Mouse (Mus musculus): ENCODE results near the gene Tex2. TPM values are rescaled to one million over a fixed set of nuclear protein-coding genes. Genes with fewer than 3 reads are reported as not detected.

Tex2 gene
- total RNA-seq, 1 experiment = 34.4 TPM

GRCm38 (mm10) chr11:106587786-106588519 is 25.3 kb downstream of the Tex2 start:
- Histone ChIP-seq H3K9ac (ENCODE audit: insufficient read depth, low read depth, low read length, poor library complexity, severe bottlenecking) (no peak overlapping the region), H3K4me3 (ENCODE audit: insufficient read depth in 1 of 2, low read depth in 1 of 2, low read length in 2 of 2, poor library complexity in 1 of 2, severe bottlenecking in 1 of 2) (no peak overlapping the region), H3K9me3 (ENCODE audit: control insufficient read depth, insufficient read depth, low read depth, low read length) (no peaks in the 10 kb centered on the region), H3K4me1 (ENCODE audit: control insufficient read depth in 2 of 2, insufficient read depth in 2 of 2, low read length in 2 of 2, poor library complexity in 1 of 2) (peaks cover 3 to 19% of the 10 kb centered on the region in 2 experiments; a peak in 2 of 4 replicates), H3K27ac (ENCODE audit: insufficient read depth, low read depth, low read length, poor library complexity, severe bottlenecking) (no peak overlapping the region), H3K36me3 (ENCODE audit: control insufficient read depth, insufficient read depth, low read length, poor library complexity, severe bottlenecking) (no peaks in the 10 kb centered on the region)
- in situ Hi-C loops (cut with MboI; ENCODE audit: low sequenced_read_pairs in 2 of 2, unreplicated experiment in 2 of 2) = no loop called here
- DNase-seq (ENCODE audit: low read depth, low spot score) = no peak
- no peak for TF ChIP-seq ZC3H11A (IDR thresholded peaks at IDR 0.05; ENCODE audit: borderline replicate concordance, low read depth, low read length)
- TF ChIP-seq MAFK (IDR thresholded peaks at IDR 0.05; ENCODE audit: insufficient read depth, low read depth, low read length) = no peak
- TF ChIP-seq CHD2 (IDR thresholded peaks at IDR 0.05; ENCODE audit: low read depth, low read length) = no peak
- no peak for TF ChIP-seq ZNF384 (IDR thresholded peaks at IDR 0.05; ENCODE audit: low read depth, low read length)
- no peak for TF ChIP-seq HCFC1 (IDR thresholded peaks at IDR 0.05; ENCODE audit: borderline replicate concordance, insufficient read depth, low read length)

- no peak for TF ChIP-seq MAFK (IDR thresholded peaks at IDR 0.05; ENCODE audit: insufficient read depth, low read depth, low read length)
- TF ChIP-seq ZNF384 (IDR thresholded peaks at IDR 0.05; ENCODE audit: low read depth, low read length) = no peak
- no peak for TF ChIP-seq HCFC1 (IDR thresholded peaks at IDR 0.05; ENCODE audit: borderline replicate concordance, insufficient read depth, low read length)
- TF ChIP-seq ZC3H11A (IDR thresholded peaks at IDR 0.05; ENCODE audit: borderline replicate concordance, low read depth, low read length) = no peak
- no peak for TF ChIP-seq CHD2 (IDR thresholded peaks at IDR 0.05; ENCODE audit: low read depth, low read length)
- H3K4me3 ChIP-seq (ENCODE audit: insufficient read depth in 1 of 2, low read depth in 1 of 2, low read length in 2 of 2, poor library complexity in 1 of 2, severe bottlenecking in 1 of 2) = no peak overlapping the region
- H3K4me1 ChIP-seq (ENCODE audit: control insufficient read depth in 2 of 2, insufficient read depth in 2 of 2, low read length in 2 of 2, poor library complexity in 1 of 2) = peaks cover 7 to 9% of the 10 kb centered on the region in 2 experiments; a peak in 3 of 4 replicates
- DNase-seq (ENCODE audit: low read depth, low spot score) = no peak
- no peak overlapping the region for H3K9ac ChIP-seq (ENCODE audit: insufficient read depth, low read depth, low read length, poor library complexity, severe bottlenecking)
- in situ Hi-C loops (cut with MboI; ENCODE audit: low sequenced_read_pairs in 2 of 2, unreplicated experiment in 2 of 2) = no loop called here
- H3K36me3 ChIP-seq (ENCODE audit: control insufficient read depth, insufficient read depth, low read length, poor library complexity, severe bottlenecking) = no peaks in the 10 kb centered on the region
- H3K27ac ChIP-seq (ENCODE audit: insufficient read depth, low read depth, low read length, poor library complexity, severe bottlenecking) = no peak overlapping the region
- no peaks in the 10 kb centered on the region for H3K9me3 ChIP-seq (ENCODE audit: control insufficient read depth, insufficient read depth, low read depth, low read length)
Measured at GRCm38 (mm10) chr11:106583801-106584200, 29.4 kb downstream of the Tex2 start.

DNA sequence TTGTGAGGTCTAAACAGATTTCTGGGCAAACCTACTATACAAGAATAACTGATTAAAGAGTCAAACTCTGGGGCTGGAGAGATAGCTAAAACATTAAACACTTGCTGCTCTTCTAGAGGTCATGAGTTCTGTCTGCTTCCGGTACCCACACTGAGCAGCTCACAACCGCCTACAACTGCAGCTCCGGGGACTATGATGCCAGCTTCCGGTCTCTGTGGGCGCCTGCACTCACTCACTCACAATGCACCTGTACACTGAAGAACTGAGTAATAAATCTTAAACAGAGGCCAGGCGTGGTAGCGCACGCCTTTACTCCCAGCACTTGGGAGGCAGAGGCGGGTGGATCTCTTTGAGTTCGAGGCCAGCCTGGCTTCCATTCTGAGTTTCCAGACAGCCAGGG is 31.9 kb downstream of the Tex2 start:
- no peak for TF ChIP-seq CHD2 (IDR thresholded peaks at IDR 0.05; ENCODE audit: low read depth, low read length)
- TF ChIP-seq HCFC1 (IDR thresholded peaks at IDR 0.05; ENCODE audit: borderline replicate concordance, insufficient read depth, low read length) = no peak
- TF ChIP-seq ZC3H11A (IDR thresholded peaks at IDR 0.05; ENCODE audit: borderline replicate concordance, low read depth, low read length) = no peak
- TF ChIP-seq ZNF384 (IDR thresholded peaks at IDR 0.05; ENCODE audit: low read depth, low read length) = no peak
- no peak for TF ChIP-seq MAFK (IDR thresholded peaks at IDR 0.05; ENCODE audit: insufficient read depth, low read depth, low read length)
- in situ Hi-C loops (cut with MboI; ENCODE audit: low sequenced_read_pairs in 2 of 2, unreplicated experiment in 2 of 2) = no loop called here
- H3K4me3 ChIP-seq (ENCODE audit: insufficient read depth in 1 of 2, low read depth in 1 of 2, low read length in 2 of 2, poor library complexity in 1 of 2, severe bottlenecking in 1 of 2) = no peak overlapping the region
- no peak overlapping the region for H3K9ac ChIP-seq (ENCODE audit: insufficient read depth, low read depth, low read length, poor library complexity, severe bottlenecking)
- no peaks in the 10 kb centered on the region for H3K36me3 ChIP-seq (ENCODE audit: control insufficient read depth, insufficient read depth, low read length, poor library complexity, severe bottlenecking)
- peaks cover 7 to 9% of the 10 kb centered on the region in 2 experiments; a peak in 3 of 4 replicates for H3K4me1 ChIP-seq (ENCODE audit: control insufficient read depth in 2 of 2, insufficient read depth in 2 of 2, low read length in 2 of 2, poor library complexity in 1 of 2)
- no peaks in the 10 kb centered on the region for H3K9me3 ChIP-seq (ENCODE audit: control insufficient read depth, insufficient read depth, low read depth, low read length)
- H3K27ac ChIP-seq (ENCODE audit: insufficient read depth, low read depth, low read length, poor library complexity, severe bottlenecking) = no peak overlapping the region
- DNase-seq (ENCODE audit: low read depth, low spot score) = no peak

- TF ChIP-seq ZC3H11A (IDR thresholded peaks at IDR 0.05; ENCODE audit: borderline replicate concordance, low read depth, low read length) (no peak), CHD2 (IDR thresholded peaks at IDR 0.05; ENCODE audit: low read depth, low read length) (no peak), ZNF384 (IDR thresholded peaks at IDR 0.05; ENCODE audit: low read depth, low read length) (no peak), MAFK (IDR thresholded peaks at IDR 0.05; ENCODE audit: insufficient read depth, low read depth, low read length) (no peak), HCFC1 (IDR thresholded peaks at IDR 0.05; ENCODE audit: borderline replicate concordance, insufficient read depth, low read length) (no peak)
- no peaks in the 10 kb centered on the region for H3K36me3 ChIP-seq (ENCODE audit: control insufficient read depth, insufficient read depth, low read length, poor library complexity, severe bottlenecking)
- no peak overlapping the region for H3K4me3 ChIP-seq (ENCODE audit: insufficient read depth in 1 of 2, low read depth in 1 of 2, low read length in 2 of 2, poor library complexity in 1 of 2, severe bottlenecking in 1 of 2)
- no peaks in the 10 kb centered on the region for H3K9me3 ChIP-seq (ENCODE audit: control insufficient read depth, insufficient read depth, low read depth, low read length)
- H3K9ac ChIP-seq (ENCODE audit: insufficient read depth, low read depth, low read length, poor library complexity, severe bottlenecking) = no peak overlapping the region
- H3K27ac ChIP-seq (ENCODE audit: insufficient read depth, low read depth, low read length, poor library complexity, severe bottlenecking) = no peak overlapping the region
- DNase-seq (ENCODE audit: low read depth, low spot score) = no peak
- in situ Hi-C loops (cut with MboI; ENCODE audit: low sequenced_read_pairs in 2 of 2, unreplicated experiment in 2 of 2) = no loop called here
- H3K4me1 ChIP-seq (ENCODE audit: control insufficient read depth in 2 of 2, insufficient read depth in 2 of 2, low read length in 2 of 2, poor library complexity in 1 of 2) = peaks cover 7 to 14% of the 10 kb centered on the region in 2 experiments; a peak in 3 of 4 replicates
Measured at GRCm38 (mm10) chr11:106580468-106580867, 32.8 kb downstream of the Tex2 start.
